Mouse (Mus musculus): ENCODE measurements at regions not wholly inside any gene's neighbourhood (a gene's known extent, or its start where the extent isn't known, plus 50 kb on each side); places are given as distances from the start of the nearest gene placed in this dataset.

DNA sequence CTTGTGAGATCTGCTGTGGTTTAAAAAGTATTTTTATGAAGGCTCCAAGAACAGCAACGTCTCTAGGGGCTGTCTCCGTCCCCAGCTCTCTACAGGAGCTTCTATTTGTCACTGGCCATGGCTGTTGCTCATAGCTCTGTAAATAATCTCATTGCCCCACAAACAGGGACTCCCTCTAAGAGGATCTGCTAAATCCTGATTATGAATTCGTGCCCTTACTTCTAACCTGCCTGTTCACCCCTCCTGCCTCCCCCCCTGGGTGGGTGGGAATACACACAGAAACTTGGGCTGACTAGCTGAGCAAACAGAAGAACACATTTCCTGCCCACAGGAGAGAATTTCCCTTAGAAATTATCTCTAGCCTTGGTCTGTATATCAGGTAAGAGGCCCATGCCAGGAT is 155.9 kb upstream of the Ncam1 start:
- TF ChIP-seq CTCF (IDR thresholded peaks at IDR 0.05; ENCODE audit: insufficient read depth, low read depth, low read length) (no peak), POLR2A (IDR thresholded peaks at IDR 0.05; ENCODE audit: insufficient read depth, low read depth, low read length) (no peak)
